Mouse (Mus musculus) megakaryocyte, embryonic 14.5 days (primary cell): ENCODE measurements around the gene Cd5. TPM values are rescaled to one million over a fixed set of nuclear protein-coding genes. Genes with fewer than 3 reads are reported as not detected.

Source experiments
- H3K27me3 ChIP-seq: replicated peaks from 2 replicates; pipeline ENCODE3; 2012; ENCODE audit warnings: inconsistent platforms
- H3K36me3 ChIP-seq: replicated peaks from 2 replicates; pipeline ENCODE3; 2012; ENCODE audit warnings: low read length, inconsistent platforms, mixed read lengths
- H3K4me1 ChIP-seq: 2 replicates; pipeline ENCODE4 v1.6.1; 2012; ENCODE audit warnings: inconsistent platforms
- H3K4me3 ChIP-seq: replicated peaks from 2 replicates; pipeline ENCODE3; 2012; ENCODE audit warnings: moderate library complexity, mild to moderate bottlenecking, inconsistent platforms
- H3K9me3 ChIP-seq: 2 replicates; pipeline ENCODE4 v1.6.1; 2012; ENCODE audit warnings: inconsistent platforms
- FLI1 ChIP-seq: IDR thresholded peaks from 2 replicates; pipeline ENCODE4 v1.6.1; 2012; ENCODE audit warnings: low read length, inconsistent platforms, mixed read lengths
- GATA1 ChIP-seq: IDR thresholded peaks from 3 replicates; pipeline ENCODE4 v1.6.1; 2012; ENCODE audit warnings: mixed read lengths, low read length, inconsistent platforms, borderline replicate concordance
- polyA plus RNA-seq: library from polyadenylated mRNA; stranded (reverse); fragments of >175 nt; gene quantifications from 2 replicates; pipeline ENCODE4 v1.2.3, GENCODE M21; 2012; ENCODE audit warnings: low replicate concordance; ENCODE audit not compliant: insufficient read depth

Gene Cd5
- polyA plus RNA-seq, 1 experiment = not detected

GRCm38 (mm10) chr19:10759525-10759924 lies 20.7 kb upstream of the Cd5 start:
- H3K4me3 ChIP-seq = no peak overlapping the region
- no peaks in the 10 kb centered on the region for H3K36me3 ChIP-seq
- peaks cover 21% of the 10 kb centered on the region for H3K4me1 ChIP-seq
- peaks cover 27% of the 10 kb centered on the region for H3K27me3 ChIP-seq
- no peaks in the 10 kb centered on the region for H3K9me3 ChIP-seq
- TF ChIP-seq FLI1 (no peak), GATA1 (no peak)

- Histone ChIP-seq H3K4me3 (no peak overlapping the region), H3K36me3 (no peaks in the 10 kb centered on the region), H3K4me1 (peaks cover 21% of the 10 kb centered on the region), H3K9me3 (no peaks in the 10 kb centered on the region), H3K27me3 (peaks cover 28% of the 10 kb centered on the region)
- TF ChIP-seq GATA1 = no peak
These were observed 19.9 kb upstream of the Cd5 start for GRCm38 (mm10) chr19:10758708-10759107.

- no peak for TF ChIP-seq FLI1
- TF ChIP-seq GATA1 = no peak
- Histone ChIP-seq H3K4me1 (peaks cover 21% of the 10 kb centered on the region), H3K4me3 (no peak overlapping the region), H3K27me3 (peaks cover 25% of the 10 kb centered on the region), H3K9me3 (no peaks in the 10 kb centered on the region), H3K36me3 (no peaks in the 10 kb centered on the region)
These were observed 18.7 kb upstream of the Cd5 start for GRCm38 (mm10) chr19:10757526-10757925.

GRCm38 (mm10) chr19:10757125-10757524 lies 18.3 kb upstream of the Cd5 start:
- TF ChIP-seq FLI1 = no peak
- TF ChIP-seq GATA1 = no peak
- H3K9me3 ChIP-seq = no peaks in the 10 kb centered on the region
- H3K4me3 ChIP-seq = no peak overlapping the region
- H3K36me3 ChIP-seq = no peaks in the 10 kb centered on the region
- peaks cover 21% of the 10 kb centered on the region for H3K4me1 ChIP-seq
- H3K27me3 ChIP-seq = peaks cover 22% of the 10 kb centered on the region

- TF ChIP-seq FLI1 = no peak
- no peak for TF ChIP-seq GATA1
- H3K27me3 ChIP-seq = peaks cover 21% of the 10 kb centered on the region
- H3K4me1 ChIP-seq = no peaks in the 10 kb centered on the region; the same call in 1 of the 2 replicates
- H3K4me3 ChIP-seq = no peak overlapping the region
- no peaks in the 10 kb centered on the region for H3K36me3 ChIP-seq
- H3K9me3 ChIP-seq = no peaks in the 10 kb centered on the region
These were observed 13.8 kb upstream of the Cd5 start for GRCm38 (mm10) chr19:10752646-10753045.

- no peaks in the 10 kb centered on the region; the same call in 1 of the 2 replicates for H3K4me1 ChIP-seq
- peaks cover 24% of the 10 kb centered on the region for H3K27me3 ChIP-seq
- TF ChIP-seq FLI1 (no peak), GATA1 (no peak)
- H3K9me3 ChIP-seq = no peaks in the 10 kb centered on the region
- no peak overlapping the region for H3K4me3 ChIP-seq
- no peaks in the 10 kb centered on the region for H3K36me3 ChIP-seq
These were observed 13.3 kb upstream of the Cd5 start for GRCm38 (mm10) chr19:10752106-10752505.

GRCm38 (mm10) chr19:10751607-10752006 lies 12.8 kb upstream of the Cd5 start:
- H3K27me3 ChIP-seq = peaks cover 26% of the 10 kb centered on the region
- H3K4me3 ChIP-seq = no peak overlapping the region
- H3K36me3 ChIP-seq = no peaks in the 10 kb centered on the region
- H3K4me1 ChIP-seq = no peaks in the 10 kb centered on the region
- TF ChIP-seq FLI1 = no peak
- TF ChIP-seq GATA1 = no peak
- no peaks in the 10 kb centered on the region for H3K9me3 ChIP-seq

GRCm38 (mm10) chr19:10750161-10750560 lies 11.4 kb upstream of the Cd5 start:
- no peak for TF ChIP-seq GATA1
- TF ChIP-seq FLI1 = no peak
- peaks cover 27% of the 10 kb centered on the region for H3K27me3 ChIP-seq

GRCm38 (mm10) chr19:10749295-10749694 lies 10.5 kb upstream of the Cd5 start:
- Histone ChIP-seq H3K4me3 (no peak overlapping the region), H3K27me3 (peaks cover 26% of the 10 kb centered on the region), H3K9me3 (no peaks in the 10 kb centered on the region), H3K36me3 (no peaks in the 10 kb centered on the region), H3K4me1 (no peaks in the 10 kb centered on the region)
- TF ChIP-seq GATA1 (no peak), FLI1 (no peak)

More at GRCm38 (mm10) chr19:10750161-10750560, 11.4 kb upstream of the Cd5 start:
- H3K4me1 ChIP-seq = no peaks in the 10 kb centered on the region
- no peaks in the 10 kb centered on the region for H3K36me3 ChIP-seq
- no peaks in the 10 kb centered on the region for H3K9me3 ChIP-seq
- H3K4me3 ChIP-seq = no peak overlapping the region

GRCm38 (mm10) chr19:10748401-10749102 lies 9.8 kb upstream of the Cd5 start:
- Histone ChIP-seq H3K9me3 (no peaks in the 10 kb centered on the region), H3K36me3 (no peaks in the 10 kb centered on the region), H3K4me1 (no peaks in the 10 kb centered on the region), H3K27me3 (peaks cover 27% of the 10 kb centered on the region), H3K4me3 (no peak overlapping the region)
- TF ChIP-seq FLI1 (no peak), GATA1 (no peak)
